Mouse (Mus musculus) spleen, adult 2 months (tissue): Measurements from ENCODE around the gene Flt3. TPM values are rescaled to one million over a fixed set of nuclear protein-coding genes. Genes with fewer than 3 reads are reported as not detected.

Experiments
- DNase-seq, 2 experiments: peaks; one replicate each; pipeline versions ENCODE4 v3.0.0 to v3.0.0-alpha.2; 2012 to 2021; ENCODE audit warnings: low spot score in 2 of 2, low read depth in 1 of 2
- H3K27ac ChIP-seq: fragments of 200-500 bp; 2 replicates; pipeline ENCODE4 v1.5.1; 2012; ENCODE audit warnings: low read length, inconsistent platforms; ENCODE audit not compliant: insufficient read depth
- H3K27me3 ChIP-seq: fragments of 200-500 bp; 2 replicates; pipeline ENCODE4 v1.6.1; 2012; ENCODE audit warnings: mild to moderate bottlenecking, moderate library complexity, low read length, inconsistent platforms; ENCODE audit not compliant: control insufficient read depth, insufficient read depth
- H3K36me3 ChIP-seq: fragments of 200-500 bp; 2 replicates; pipeline ENCODE4 v1.6.1; 2012; ENCODE audit warnings: mild to moderate bottlenecking, low read length, inconsistent platforms; ENCODE audit not compliant: control insufficient read depth, insufficient read depth
- H3K4me1 ChIP-seq: fragments of 200-500 bp; 2 replicates; pipeline ENCODE4 v1.6.1; 2011; ENCODE audit warnings: inconsistent platforms; ENCODE audit not compliant: control insufficient read depth, insufficient read depth, insufficient read length
- H3K4me3 ChIP-seq: fragments of 200-500 bp; 2 replicates; pipeline ENCODE4 v1.5.1; 2011; ENCODE audit warnings: mild to moderate bottlenecking, inconsistent platforms; ENCODE audit not compliant: insufficient read depth, insufficient read length; ENCODE audit errors: extremely low read depth
- CTCF ChIP-seq: fragments of 200-500 bp; IDR thresholded peaks from 2 replicates; pipeline ENCODE4 v1.5.1; 2011; ENCODE audit warnings: mild to moderate bottlenecking, inconsistent platforms; ENCODE audit not compliant: insufficient read depth, insufficient read length, insufficient replicate concordance; ENCODE audit errors: extremely low read depth
- POLR2A ChIP-seq: fragments of 200-500 bp; IDR thresholded peaks from 2 replicates; pipeline ENCODE4 v1.6.1; 2011; ENCODE audit warnings: low read depth, low read length, inconsistent platforms
- WGBS: fragments of 180-500 bp; shearing (Covaris S2); methylation state at CpG from one replicate; pipeline ENCODE4 v1.1.7; 2018; 5-methylcytosine and 5-hydroxymethylcytosine counted together
- polyA plus RNA-seq: library from polyadenylated mRNA; depleted of rRNA; stranded (reverse); fragments of >200 nt; gene quantifications from 2 replicates; pipeline ENCODE4 v1.2.3, GENCODE M21; 2012; rRNA removed

Flt3 gene
- polyA plus RNA-seq: 6.5 and 7.1 TPM in 2 replicates

- Histone ChIP-seq H3K27me3 (peaks cover 11% of the 10 kb centered on the region), H3K27ac (no peak within 1 kb of the TSS), H3K4me1 (peaks cover 7% of the 10 kb centered on the region), H3K36me3 (no peaks in the 10 kb centered on the region), H3K4me3 (peak within 1 kb of the TSS; percentile 58)
- TF ChIP-seq CTCF (no peak), POLR2A (peak; percentile 9; the same call in 1 of the 2 replicates)
- WGBS: under 1% methylated on average over 45 of the region's 56 CpGs
- DNase-seq: peak in 1 of 2 experiments; percentile 50
These were observed at the start of gene Flt3 for GRCm38 (mm10) chr5:147399843-147400504. TSS of gene Flt3 (minus strand) at chr5:147400489.

GRCm38 (mm10) chr5:147448933-147449332 lies 48.6 kb upstream of the Flt3 start:
- TF ChIP-seq CTCF: no peak
- TF ChIP-seq POLR2A: no peak
- Histone ChIP-seq H3K4me3 (no peak overlapping the region), H3K4me1 (peaks cover 17% of the 10 kb centered on the region), H3K27ac (0 out of 2 replicates have a peak overlapping the region, but pooled peaks have one; percentile 5), H3K36me3 (peaks cover 6% of the 10 kb centered on the region; the same call in 1 of the 2 replicates), H3K27me3 (no peaks in the 10 kb centered on the region)
- DNase-seq: no peak
- 62% methylated on average over 4 of the region's 4 CpGs for WGBS

- peak overlapping the region; percentile 23; the same call in 1 of the 2 replicates for H3K27ac ChIP-seq
- no peaks in the 10 kb centered on the region for H3K27me3 ChIP-seq
- H3K4me1 ChIP-seq: peaks cover 17% of the 10 kb centered on the region
- DNase-seq: peak in 1 of 2 experiments; percentile 19
- H3K36me3 ChIP-seq: peaks cover 4% of the 10 kb centered on the region; the same call in 1 of the 2 replicates
- no peak overlapping the region for H3K4me3 ChIP-seq
- WGBS: 49% methylated on average over 4 of the region's 4 CpGs
- TF ChIP-seq CTCF (no peak), POLR2A (no peak)
These were observed 48.2 kb upstream of the Flt3 start for GRCm38 (mm10) chr5:147448526-147448925.

- 77% methylated on average over 4 of the region's 4 CpGs for WGBS
- no peak for DNase-seq
- no peak overlapping the region for H3K27ac ChIP-seq
- TF ChIP-seq CTCF (no peak), POLR2A (no peak)
- H3K36me3 ChIP-seq: peaks cover 3% of the 10 kb centered on the region; the same call in 1 of the 2 replicates
- no peak overlapping the region for H3K4me3 ChIP-seq
- peaks cover 21% of the 10 kb centered on the region for H3K4me1 ChIP-seq
- no peaks in the 10 kb centered on the region for H3K27me3 ChIP-seq
These were observed 45.0 kb upstream of the Flt3 start for GRCm38 (mm10) chr5:147445252-147445651.

- TF ChIP-seq POLR2A: no peak
- no peak for TF ChIP-seq CTCF
- no peak overlapping the region for H3K27ac ChIP-seq
These were observed 44.5 kb upstream of the Flt3 start for GRCm38 (mm10) chr5:147444757-147445156.

GRCm38 (mm10) chr5:147444298-147444697 lies 44.0 kb upstream of the Flt3 start:
- 71% methylated on average over 6 of the region's 6 CpGs for WGBS
- H3K4me3 ChIP-seq: no peak overlapping the region

More at GRCm38 (mm10) chr5:147444757-147445156, 44.5 kb upstream of the Flt3 start:
- Histone ChIP-seq H3K4me3 (no peak overlapping the region), H3K4me1 (peaks cover 21% of the 10 kb centered on the region), H3K36me3 (peaks cover 3% of the 10 kb centered on the region; the same call in 1 of the 2 replicates), H3K27me3 (no peaks in the 10 kb centered on the region)
- DNase-seq: no peak
- 93% methylated on average over 2 of the region's 2 CpGs for WGBS

GRCm38 (mm10) chr5:147442741-147443140 lies 42.5 kb upstream of the Flt3 start:
- DNase-seq: no peak
- Histone ChIP-seq H3K4me3 (no peak overlapping the region), H3K27ac (no peak overlapping the region), H3K27me3 (no peaks in the 10 kb centered on the region), H3K4me1 (peaks cover 7% of the 10 kb centered on the region), H3K36me3 (peaks cover 3% of the 10 kb centered on the region; the same call in 1 of the 2 replicates)
- WGBS: 80% methylated on average over 4 of the region's 4 CpGs
- TF ChIP-seq CTCF (no peak), POLR2A (no peak)

More at GRCm38 (mm10) chr5:147444298-147444697, 44.0 kb upstream of the Flt3 start:
- TF ChIP-seq POLR2A (no peak), CTCF (no peak)
- H3K4me1 ChIP-seq: peaks cover 21% of the 10 kb centered on the region
- DNase-seq: no peak
- no peak overlapping the region for H3K27ac ChIP-seq
- H3K36me3 ChIP-seq: peaks cover 3% of the 10 kb centered on the region; the same call in 1 of the 2 replicates
- H3K27me3 ChIP-seq: no peaks in the 10 kb centered on the region
